Mouse (Mus musculus) bone marrow macrophage, adult 2 months (primary cell): ENCODE results near the gene Rex2.
"Not testable (repeated sequence)": the region's sequence is repeated elsewhere in the genome, so short reads cannot be mapped to it uniquely, and the experiment has no call there.

Experiments used
- CTCF ChIP-seq: IDR thresholded peaks from 2 replicates; pipeline ENCODE4 v1.5.1; 2012; ENCODE audit warnings: low read depth, mild to moderate bottlenecking, low read length, moderate library complexity
- POLR2A ChIP-seq: IDR thresholded peaks from 2 replicates; pipeline ENCODE4 v1.6.1; 2012; ENCODE audit warnings: mild to moderate bottlenecking, low read depth, low read length, borderline replicate concordance

DNA sequence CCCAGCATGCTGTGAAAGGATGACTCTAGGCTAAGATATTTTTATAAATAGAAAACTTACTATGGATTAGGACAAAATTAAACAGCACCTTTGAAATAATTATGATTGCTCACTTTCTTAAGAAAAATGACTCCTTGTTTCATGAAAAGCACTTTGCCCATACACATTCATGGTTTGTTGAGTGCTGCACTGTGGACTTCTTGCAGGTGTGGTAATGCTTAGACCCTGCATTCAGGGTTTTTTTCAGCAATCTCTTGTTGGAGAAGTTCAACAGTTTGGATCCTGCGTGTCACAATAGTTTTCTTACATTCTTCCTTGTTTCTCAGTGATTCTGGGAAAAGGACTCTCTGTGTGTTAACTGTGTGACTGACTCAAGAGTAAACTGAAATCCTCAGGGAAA, 4.7 kb downstream of the Rex2 start:
- TF ChIP-seq CTCF, POLR2A: not testable (repeated sequence)
